Mouse (Mus musculus): ENCODE measurements around the gene Gnb4.

DNA sequence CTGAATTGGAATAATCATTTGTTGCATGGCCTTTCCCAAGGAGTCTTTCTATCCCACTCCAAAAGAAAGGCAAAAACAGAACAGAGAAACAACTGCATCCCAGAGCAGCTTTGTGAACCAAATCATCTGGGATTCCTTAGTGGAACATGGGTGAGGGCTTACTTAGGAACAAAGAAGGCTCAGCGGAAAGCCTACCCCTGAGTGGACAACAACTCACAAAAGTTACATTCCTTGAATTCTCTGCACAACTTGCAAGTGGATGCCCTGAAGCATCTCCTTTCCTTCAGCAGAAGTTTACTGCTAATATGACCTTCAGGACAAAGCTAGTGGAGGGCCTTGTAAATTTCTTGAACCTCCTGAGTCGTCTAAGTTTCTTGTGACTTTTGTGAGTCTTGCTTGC is 28.4 kb upstream of the Gnb4 start:
- TF ChIP-seq POLR2A (IDR thresholded peaks at IDR 0.05; ENCODE audit: borderline replicate concordance, control insufficient read depth, low read depth, low read length) = no peak
- TF ChIP-seq CTCF (IDR thresholded peaks at IDR 0.05; ENCODE audit: control insufficient read depth, insufficient read depth, low read length) = no peak

All from bone marrow, adult 2 months (tissue).